Mouse (Mus musculus) myocyte (in vitro differentiated cells): ENCODE results near the gene Afmid. TPM values are rescaled to one million over a fixed set of nuclear protein-coding genes. Genes with fewer than 3 reads are reported as not detected.
A peak's percentile ranks its signal among the peaks of the same experiment; 100 is the strongest.

Experiments
- H3K27me3 ChIP-seq: one replicate; pipeline ENCODE4 v1.6.1; 2011; ENCODE audit not compliant: control insufficient read depth, insufficient read depth, insufficient read length
- H3K36me3 ChIP-seq: one replicate; pipeline ENCODE4 v1.6.1; 2011; ENCODE audit not compliant: control insufficient read depth, insufficient read depth
- H3K4me2 ChIP-seq: one replicate; pipeline ENCODE4 v1.6.1; 2011; ENCODE audit warnings: low read depth, control low read depth
- H3K4me3 ChIP-seq: one replicate; pipeline ENCODE4 v1.5.1; 2011; ENCODE audit warnings: mild to moderate bottlenecking, control low read depth, moderate library complexity
- H3K79me2 ChIP-seq: one replicate; pipeline ENCODE4 v1.6.1; 2011; ENCODE audit not compliant: control insufficient read depth, insufficient read depth
- H3ac ChIP-seq: one replicate; pipeline ENCODE4 v1.6.1; 2011; ENCODE audit not compliant: control insufficient read depth, insufficient read length
- CEBPB ChIP-seq: IDR thresholded peaks from 2 replicates; pipeline ENCODE4 v1.6.1; 2011; ENCODE audit warnings: mild to moderate bottlenecking, moderate library complexity; ENCODE audit not compliant: poor library complexity, insufficient read depth, severe bottlenecking
- E2F4 ChIP-seq: IDR thresholded peaks from one replicate; pipeline ENCODE4 v1.6.1; 2011; ENCODE audit warnings: mild to moderate bottlenecking, control low read depth, moderate library complexity; ENCODE audit not compliant: insufficient read depth
- MAX ChIP-seq: IDR thresholded peaks from one replicate; pipeline ENCODE4 v1.6.1; 2011; ENCODE audit warnings: low read depth, mild to moderate bottlenecking, control low read depth
- MYOD1 ChIP-seq, 3 experiments: IDR thresholded peaks; one replicate each; pipeline ENCODE4 v1.6.1; 2011; ENCODE audit warnings: control low read depth in 2 of 3, low read depth in 2 of 3, mild to moderate bottlenecking in 2 of 3, moderate library complexity in 1 of 3; ENCODE audit not compliant: insufficient read length in 2 of 3, control insufficient read depth in 1 of 3
- MYOG ChIP-seq, 3 experiments: IDR thresholded peaks; one replicate each; pipeline ENCODE4 v1.6.1; 2011; ENCODE audit warnings: control low read depth in 2 of 3, low read depth in 2 of 3, mild to moderate bottlenecking in 2 of 3; ENCODE audit not compliant: insufficient read length in 2 of 3, control insufficient read depth in 1 of 3, insufficient read depth in 1 of 3
- POLR2A ChIP-seq: IDR thresholded peaks from one replicate; pipeline ENCODE4 v1.6.1; 2011; ENCODE audit warnings: low read depth, mild to moderate bottlenecking, control low read depth, moderate library complexity; ENCODE audit not compliant: insufficient read length
- POLR2AphosphoS2 ChIP-seq: IDR thresholded peaks from one replicate; pipeline ENCODE4 v1.6.1; 2011; ENCODE audit warnings: low read depth, control low read depth; ENCODE audit not compliant: insufficient read length
- REST ChIP-seq: IDR thresholded peaks from one replicate; pipeline ENCODE4 v1.6.1; 2011; ENCODE audit warnings: mild to moderate bottlenecking, control low read depth, moderate library complexity; ENCODE audit not compliant: insufficient read depth, insufficient read length
- SRF ChIP-seq: IDR thresholded peaks from one replicate; pipeline ENCODE4 v1.6.1; 2011; ENCODE audit warnings: low read depth; ENCODE audit not compliant: control insufficient read depth, insufficient read length
- TCF12 ChIP-seq: IDR thresholded peaks from one replicate; pipeline ENCODE4 v1.6.1; 2011; ENCODE audit warnings: mild to moderate bottlenecking, control low read depth; ENCODE audit not compliant: poor library complexity, insufficient read depth, severe bottlenecking
- TCF3 ChIP-seq: IDR thresholded peaks from one replicate; pipeline ENCODE4 v1.6.1; 2011; ENCODE audit warnings: low read depth, control low read depth; ENCODE audit not compliant: insufficient read length
- USF1 ChIP-seq: IDR thresholded peaks from one replicate; pipeline ENCODE4 v1.6.1; 2011; ENCODE audit warnings: low read depth, mild to moderate bottlenecking, control low read depth, moderate library complexity
- polyA plus RNA-seq: library from polyadenylated mRNA; unstranded; fragments of >200 nt; fragmentation: generic; extraction: Trizol; gene quantifications from one replicate; pipeline ENCODE4 v1.2.1, GENCODE M21; 2012; ENCODE audit warnings: missing spikeins

Afmid gene
- polyA plus RNA-seq, 1 experiment: 6.1 TPM

DNA sequence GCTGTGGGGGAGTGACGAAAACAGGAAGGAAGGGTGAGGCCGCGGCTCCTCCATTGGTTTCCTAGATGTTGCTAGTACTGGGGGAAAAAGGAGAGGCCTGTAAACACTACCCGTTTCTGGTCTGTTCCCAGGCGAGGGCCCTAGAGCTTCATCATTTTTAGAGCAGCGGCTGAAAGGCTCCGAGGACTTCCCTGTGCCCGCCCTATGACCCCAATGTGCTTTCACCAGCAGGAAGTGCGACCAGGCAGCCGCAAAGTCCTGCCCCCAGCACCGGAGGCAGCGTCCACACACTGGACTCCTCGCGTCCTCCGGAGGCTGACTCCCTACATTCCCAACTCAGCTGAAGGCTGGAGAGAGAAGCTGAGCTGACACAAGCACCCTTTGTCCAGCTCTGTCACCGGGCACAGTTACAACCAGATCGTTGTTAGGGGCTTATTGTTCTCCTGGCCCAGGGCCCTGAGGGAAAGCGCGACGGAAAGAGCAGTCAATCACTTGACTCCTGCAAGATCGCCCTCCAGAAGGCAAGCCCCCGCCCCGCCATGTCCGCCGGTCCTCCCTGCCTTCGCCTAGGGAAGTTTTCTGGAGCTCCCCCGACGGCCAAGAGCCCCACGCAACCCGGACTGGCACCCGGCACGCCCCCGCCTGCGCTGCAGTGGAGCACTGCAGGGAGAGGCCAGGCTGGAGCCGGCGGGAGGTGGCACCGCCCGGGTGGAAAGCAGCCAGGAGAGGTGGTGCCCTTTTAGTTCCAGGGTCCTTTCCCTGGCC is 46.1 kb upstream of the Afmid start:
- no peak for TF ChIP-seq REST
- peak; percentile 83 for TF ChIP-seq POLR2AphosphoS2
- peak; percentile 81 for TF ChIP-seq POLR2A

DNA sequence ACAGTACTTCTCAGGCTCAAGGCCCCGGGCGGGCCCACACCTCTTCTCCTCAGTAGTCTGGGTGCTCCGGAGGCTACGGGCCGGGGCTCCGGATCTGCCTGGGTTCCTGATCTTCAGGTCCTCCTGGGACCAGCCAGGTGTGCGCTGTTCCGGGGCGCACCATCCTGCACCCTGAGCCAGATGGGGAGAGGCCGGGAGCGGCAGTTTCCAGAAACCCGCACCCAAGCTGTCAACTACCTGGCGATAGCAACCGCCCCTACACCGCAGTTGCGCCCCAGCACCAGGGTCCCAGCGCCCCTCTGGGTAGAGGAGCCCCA is 45.6 kb upstream of the Afmid start:
- Histone ChIP-seq H3K79me2 (no peaks in the 10 kb centered on the region), H3ac (peak overlapping the region; percentile 29), H3K4me2 (peak overlapping the region; percentile 94), H3K36me3 (peaks cover 3% of the 10 kb centered on the region), H3K4me3 (peak overlapping the region; percentile 59), H3K27me3 (no peaks in the 10 kb centered on the region)
- TF ChIP-seq POLR2A: no peak

More for the DNA sequence above, 46.1 kb upstream of the Afmid start:
- peak overlapping the region; percentile 29 for H3ac ChIP-seq
- H3K4me3 ChIP-seq: peak overlapping the region; percentile 59
- H3K4me2 ChIP-seq: peak overlapping the region; percentile 94
- H3K27me3 ChIP-seq: no peaks in the 10 kb centered on the region
- peaks cover 8% of the 10 kb centered on the region for H3K36me3 ChIP-seq
- no peaks in the 10 kb centered on the region for H3K79me2 ChIP-seq

DNA sequence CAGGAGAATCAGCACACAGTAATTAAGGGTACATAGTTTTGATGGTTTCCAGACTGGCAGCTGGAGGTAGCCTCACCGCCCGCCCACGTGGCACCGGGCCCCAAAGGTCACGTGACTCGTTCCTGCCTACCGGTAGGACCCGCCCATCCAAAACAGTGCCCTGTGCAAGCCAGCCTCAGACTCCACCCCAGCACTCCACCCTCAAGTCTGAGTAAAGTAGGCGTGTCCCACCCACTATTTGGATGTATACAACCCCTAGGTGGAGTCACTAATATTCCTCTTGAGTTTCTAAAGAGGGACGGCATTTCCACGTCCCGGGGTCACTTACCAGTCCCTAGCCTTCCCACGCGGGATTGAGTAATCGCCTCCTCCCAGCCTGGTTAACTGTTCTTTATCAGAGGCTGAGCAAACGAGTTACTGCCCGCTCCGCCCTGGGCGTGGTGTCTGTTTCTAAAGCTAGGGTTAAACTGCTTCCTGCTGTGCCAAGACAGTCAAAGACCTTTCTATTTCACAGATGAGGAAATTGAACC is 45.1 kb upstream of the Afmid start:
- Histone ChIP-seq H3ac (peak overlapping the region; percentile 29), H3K36me3 (no peaks in the 10 kb centered on the region), H3K27me3 (no peaks in the 10 kb centered on the region), H3K4me3 (peak overlapping the region; percentile 59), H3K79me2 (no peaks in the 10 kb centered on the region), H3K4me2 (peak overlapping the region; percentile 94)
- TF ChIP-seq REST (no peak), TCF3 (no peak), USF1 (peak; percentile 84), TCF12 (no peak), POLR2AphosphoS2 (peak; percentile 16), MYOD1 (IDR thresholded peaks at IDR 0.05; ENCODE audit: control insufficient read depth in 1 of 3, insufficient read length in 2 of 3, low read depth in 2 of 3) (peak in 1 of 3 experiments; percentile 48), SRF (no peak), MAX (no peak), POLR2A (peak; percentile 35), MYOG (IDR thresholded peaks at IDR 0.05; ENCODE audit: control insufficient read depth in 1 of 3, insufficient read depth in 1 of 3, insufficient read length in 2 of 3, low read depth in 2 of 3) (peak in 1 of 3 experiments; percentile 23), CEBPB (peak; percentile 72; the same call in 1 of the 2 replicates), E2F4 (no peak)

DNA sequence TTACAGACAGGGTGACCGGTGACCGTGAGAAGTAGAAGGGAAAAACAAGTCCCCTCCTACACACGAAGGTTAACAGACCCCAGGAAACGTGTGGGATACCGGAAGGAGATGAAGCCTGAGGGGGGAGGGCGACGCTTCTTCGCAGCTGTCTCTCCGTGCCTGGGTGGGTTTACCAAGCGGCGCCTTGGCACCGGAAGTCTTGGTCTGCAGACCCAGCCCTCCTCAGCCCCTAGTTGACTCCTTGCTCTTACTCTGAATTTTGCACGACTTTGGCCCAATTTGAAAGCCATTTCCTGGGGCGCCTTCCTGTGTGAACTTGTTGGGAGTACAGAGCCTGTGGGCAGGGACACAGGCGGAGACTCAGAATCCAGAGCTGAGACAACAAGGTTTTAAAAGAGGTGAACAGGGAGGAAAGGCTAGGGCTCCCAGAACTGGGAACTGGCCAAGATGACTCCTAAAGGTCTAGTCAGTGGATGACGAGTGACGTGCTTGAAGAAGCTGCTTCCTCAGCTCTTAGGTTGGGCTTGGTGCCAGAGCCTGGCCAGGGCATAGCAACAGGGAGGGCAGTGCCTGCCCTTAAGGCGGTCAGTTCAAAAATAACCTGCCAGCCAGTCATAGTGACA is 44.4 kb upstream of the Afmid start:
- TF ChIP-seq MYOD1 (IDR thresholded peaks at IDR 0.05; ENCODE audit: control insufficient read depth in 1 of 3, insufficient read length in 2 of 3, low read depth in 2 of 3) (peak in 2 of 3 experiments; percentile 48 to 74), SRF (no peak), MYOG (IDR thresholded peaks at IDR 0.05; ENCODE audit: control insufficient read depth in 1 of 3, insufficient read depth in 1 of 3, insufficient read length in 2 of 3, low read depth in 2 of 3) (peak in 1 of 3 experiments; percentile 50), E2F4 (peak; percentile 67)
- Histone ChIP-seq H3K79me2 (no peaks in the 10 kb centered on the region), H3K36me3 (no peaks in the 10 kb centered on the region), H3K4me3 (peak overlapping the region; percentile 59), H3K4me2 (peak overlapping the region; percentile 94), H3ac (no peak overlapping the region), H3K27me3 (no peaks in the 10 kb centered on the region)

DNA sequence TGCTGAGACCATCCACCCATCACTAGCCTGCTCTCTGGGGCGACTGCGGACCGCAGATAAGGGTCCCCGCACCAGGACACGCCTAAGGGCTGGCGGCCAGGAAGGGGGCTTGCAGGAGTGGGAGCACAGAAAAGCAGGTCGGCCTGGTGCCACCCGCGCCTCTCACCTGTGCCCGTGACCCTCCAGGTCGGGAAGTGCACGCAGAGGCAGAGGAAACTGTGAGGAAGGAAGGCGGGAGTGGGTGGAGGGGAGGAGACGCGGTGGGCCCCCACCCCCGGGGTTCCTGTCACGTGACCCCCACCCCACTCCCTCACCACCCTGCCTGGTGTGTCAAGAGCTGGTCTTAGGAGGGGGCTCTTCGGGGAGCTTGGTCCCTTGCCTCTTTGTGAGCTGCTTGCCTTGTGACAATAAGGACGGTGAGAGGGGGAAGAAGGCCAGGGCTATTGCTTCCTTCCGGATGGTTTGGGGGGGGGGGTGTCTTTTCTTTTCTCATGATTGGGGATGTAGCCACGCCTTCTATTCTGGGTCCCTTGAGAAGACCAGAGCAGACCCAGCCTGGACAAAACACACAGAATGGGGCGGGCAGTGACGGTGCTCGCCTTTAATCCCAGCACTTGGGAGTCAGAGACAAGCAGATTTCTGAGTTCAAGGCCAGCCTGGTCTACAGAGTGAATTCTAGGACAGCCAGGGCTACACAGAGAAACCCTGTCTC is 43.6 kb upstream of the Afmid start, which contains the start of the genes Tmc8 and Tmc6:
TSS of gene Tmc8 (plus strand) at position 84 of the 712 bp plus-strand sequence.
TSS of gene Tmc6 (minus strand) at position 206 of the 712 bp plus-strand sequence.
- no peak for TF ChIP-seq TCF3
- no peak for TF ChIP-seq REST
- TF ChIP-seq MAX: no peak
- TF ChIP-seq CEBPB: no peak
- no peak for TF ChIP-seq MYOG (IDR thresholded peaks at IDR 0.05; ENCODE audit: control insufficient read depth in 1 of 3, insufficient read depth in 1 of 3, insufficient read length in 2 of 3, low read depth in 2 of 3)
- no peak for TF ChIP-seq POLR2AphosphoS2
- TF ChIP-seq TCF12: no peak
- TF ChIP-seq POLR2A: no peak

More for the DNA sequence above, 43.6 kb upstream of the Afmid start, which contains the start of the genes Tmc8 and Tmc6:
- H3K79me2 ChIP-seq: no peaks in the 10 kb centered on the region
- H3K4me3 ChIP-seq: peak within 1 kb of the TSS; percentile 59
- no peak within 1 kb of the TSS for H3ac ChIP-seq
- H3K27me3 ChIP-seq: no peaks in the 10 kb centered on the region
- H3K4me2 ChIP-seq: peak within 1 kb of the TSS; percentile 94
- H3K36me3 ChIP-seq: no peaks in the 10 kb centered on the region
